Mouse (Mus musculus) testis, adult 2 months (tissue): Measurements from ENCODE around the gene Rwdd4a.

Source experiments
- CTCF ChIP-seq: fragments of 200-500 bp; IDR thresholded peaks from 2 replicates; pipeline ENCODE4 v1.5.1; 2012; ENCODE audit warnings: low read depth, mild to moderate bottlenecking, inconsistent platforms, low read length, moderate library complexity; ENCODE audit not compliant: control insufficient read depth, insufficient read depth, insufficient replicate concordance
- POLR2A ChIP-seq: fragments of 200-500 bp; IDR thresholded peaks from 2 replicates; pipeline ENCODE4 v1.6.1; 2012; ENCODE audit warnings: low read depth, mild to moderate bottlenecking, inconsistent platforms, low read length, moderate library complexity; ENCODE audit not compliant: control insufficient read depth

DNA sequence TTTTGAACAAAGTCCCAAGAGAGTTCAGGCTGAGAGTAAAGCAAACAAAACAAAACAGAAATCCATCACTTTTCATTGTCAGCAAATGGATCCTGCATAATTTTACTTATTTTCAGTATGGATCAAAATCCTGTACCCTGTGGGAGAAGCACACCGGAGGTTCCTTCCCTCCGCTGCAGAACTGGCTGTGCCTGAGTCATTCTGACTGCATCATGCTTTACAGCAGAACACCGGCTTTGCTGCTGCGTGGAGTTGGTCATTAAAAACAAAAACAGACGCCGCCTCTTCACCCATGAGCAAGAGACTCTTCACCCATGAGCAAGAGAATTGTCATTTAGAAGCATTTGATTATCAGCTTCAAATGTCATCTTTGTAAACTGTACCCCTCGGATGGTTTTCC is 27.3 kb downstream of the Rwdd4a start:
- TF ChIP-seq CTCF (no peak), POLR2A (no peak)
